Mouse (Mus musculus): Measurements from ENCODE around the gene Capzb.

Gene Capzb

GRCm38 (mm10) chr4:139192499-139193175 lies at the start of gene Capzb:
TSS of gene Capzb (plus strand) at chr4:139192899.
- DNase-seq (ENCODE audit: low spot score), result peak; percentile 96

GRCm38 (mm10) chr4:139142985-139143384 lies 49.7 kb upstream of the Capzb start:
- no peak for DNase-seq (ENCODE audit: low spot score)

DNA sequence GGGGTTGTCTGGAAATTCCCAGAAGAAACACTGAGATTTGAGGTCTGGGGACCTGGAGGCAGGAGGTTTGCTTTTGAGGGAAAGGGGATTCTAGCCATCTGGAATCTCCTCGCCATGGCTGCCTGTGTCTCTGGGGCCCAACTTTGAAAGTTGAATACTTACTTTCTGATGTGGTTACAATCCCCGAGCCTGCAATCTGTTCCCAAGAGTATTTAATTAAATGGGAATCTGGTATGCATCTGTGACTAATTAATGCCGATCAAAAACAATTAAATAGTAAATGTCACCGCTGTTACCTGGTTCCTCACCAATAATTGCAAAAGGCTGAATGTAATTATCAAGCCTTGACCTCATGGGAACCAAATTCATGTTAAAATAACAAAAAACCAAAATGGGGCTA lies 48.1 kb upstream of the Capzb start:
- no peak for DNase-seq (ENCODE audit: low spot score)

DNA sequence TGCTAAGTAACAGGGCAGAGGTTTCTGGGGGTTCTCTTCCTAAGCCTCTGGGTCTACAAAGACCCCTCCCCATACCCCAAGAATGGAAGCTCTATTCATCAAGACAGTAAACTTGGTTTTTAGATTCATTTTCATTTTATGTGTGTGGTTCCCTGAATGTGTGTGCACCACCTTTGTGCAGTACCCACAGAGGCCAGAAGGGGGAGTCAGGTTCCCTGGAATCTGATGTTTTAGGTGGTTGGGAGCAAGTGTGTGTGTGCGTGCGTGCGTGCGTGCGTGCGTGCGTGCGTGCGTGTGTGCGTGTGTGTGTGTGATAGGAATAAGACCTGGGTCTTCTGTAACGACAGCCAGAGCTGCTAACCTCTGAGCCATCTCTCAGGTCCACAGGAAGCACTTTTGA lies 47.5 kb upstream of the Capzb start:
- DNase-seq (ENCODE audit: low spot score), result no peak

GRCm38 (mm10) chr4:139146760-139147159 lies 45.9 kb upstream of the Capzb start:
- no peak for DNase-seq (ENCODE audit: low spot score)

DNA sequence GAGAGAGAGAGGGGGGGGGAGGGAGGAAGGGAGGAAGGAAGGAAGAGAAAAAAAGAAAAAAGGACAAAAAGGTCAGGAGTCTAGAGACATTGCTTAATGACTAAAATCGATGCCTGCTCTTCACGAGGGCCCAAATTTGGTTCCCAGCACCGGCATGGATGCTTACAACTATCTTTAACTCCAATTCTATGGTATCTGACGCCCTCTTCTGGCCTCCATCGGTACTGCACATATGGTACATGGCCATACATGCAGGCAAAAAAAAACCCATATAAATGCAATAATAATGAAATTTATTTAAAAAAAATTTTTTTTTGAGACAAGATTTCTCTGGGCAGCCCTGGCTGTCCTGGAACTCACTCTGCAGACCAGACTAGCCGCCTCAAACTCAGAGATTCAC lies 41.3 kb upstream of the Capzb start:
- DNase-seq (ENCODE audit: low spot score), result no peak

GRCm38 (mm10) chr4:139154576-139155307 lies 38.0 kb upstream of the Capzb start:
- no peak for DNase-seq (ENCODE audit: low spot score)

DNA sequence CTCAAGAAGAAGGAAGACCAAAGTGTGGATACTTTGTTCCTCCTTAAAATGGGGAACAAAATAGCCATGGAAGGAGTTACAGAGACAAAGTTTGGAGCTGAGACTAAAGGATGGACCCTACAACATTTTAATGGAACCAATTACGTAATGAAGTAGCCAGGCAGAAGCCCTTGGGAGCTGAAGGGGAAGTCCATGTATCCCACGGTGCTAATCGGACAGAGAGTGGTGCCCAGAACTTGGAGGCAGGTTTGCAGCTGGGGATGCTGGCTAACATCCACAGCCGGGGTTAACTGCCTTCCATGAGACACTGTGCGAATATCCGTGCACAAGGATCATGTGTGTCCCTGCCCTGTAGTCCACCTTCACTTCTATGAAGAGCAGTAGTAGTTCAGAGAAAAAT lies 36.2 kb upstream of the Capzb start:
- no peak for DNase-seq (ENCODE audit: low spot score)

DNA sequence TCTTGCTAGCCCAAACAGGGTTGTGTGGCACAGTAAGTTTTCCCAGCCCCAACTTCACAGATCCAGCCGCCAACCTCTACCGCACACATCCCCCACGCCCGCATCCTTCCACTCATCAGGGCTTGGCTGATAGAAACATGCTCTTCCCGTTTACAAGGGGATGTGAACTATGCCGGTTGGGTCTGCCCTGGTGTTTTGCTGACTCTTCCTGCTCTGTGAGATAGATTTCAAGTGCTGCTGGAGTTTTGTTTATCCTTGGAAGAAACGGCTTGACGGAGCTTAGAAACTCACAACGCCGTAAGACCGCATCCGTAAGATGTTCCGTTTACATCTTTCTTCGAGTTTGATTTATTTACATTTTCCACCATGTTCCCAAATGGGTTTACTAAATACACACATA lies 34.3 kb upstream of the Capzb start:
- DNase-seq (ENCODE audit: low spot score), result no peak

DNA sequence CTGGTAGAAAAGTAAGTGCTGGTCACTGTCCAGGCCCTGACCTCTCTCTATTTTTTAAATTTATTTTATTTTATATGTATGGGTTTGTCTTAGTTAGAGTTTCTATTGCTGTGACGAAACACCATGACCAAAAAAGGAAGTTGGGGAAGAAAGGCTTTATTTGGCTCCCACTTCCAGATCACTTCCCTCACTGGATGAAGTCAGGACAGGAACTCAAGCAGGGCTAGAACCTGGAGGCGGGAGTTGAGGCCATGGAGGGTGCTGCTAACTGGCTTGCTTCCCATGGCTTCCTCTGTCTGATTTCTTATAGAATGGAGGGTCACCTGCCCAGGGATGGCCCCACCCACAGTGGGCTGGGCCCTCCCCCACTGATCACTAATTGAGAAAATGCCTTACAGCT lies 31.6 kb upstream of the Capzb start:
- no peak for DNase-seq (ENCODE audit: low spot score)

DNA sequence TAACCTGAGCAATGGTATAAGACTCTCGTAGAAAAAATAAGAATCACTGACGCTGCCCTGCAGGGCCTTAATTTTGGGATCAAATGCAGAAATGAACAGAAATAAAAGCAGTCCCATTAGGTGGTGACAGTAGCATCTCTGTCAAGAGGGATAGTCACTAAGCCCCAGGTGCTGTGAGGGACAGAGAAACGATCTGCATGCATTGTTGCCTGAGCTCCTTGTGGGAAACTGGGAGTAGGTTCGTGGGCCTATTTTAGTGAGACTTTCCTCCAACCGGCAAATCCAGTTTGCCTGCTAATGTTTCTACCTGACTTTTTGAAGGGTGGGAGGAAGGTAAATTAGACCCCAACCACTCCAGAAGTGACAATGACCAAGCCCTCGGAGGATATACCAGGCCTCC lies 28.6 kb upstream of the Capzb start:
- DNase-seq (ENCODE audit: low spot score), result no peak

DNA sequence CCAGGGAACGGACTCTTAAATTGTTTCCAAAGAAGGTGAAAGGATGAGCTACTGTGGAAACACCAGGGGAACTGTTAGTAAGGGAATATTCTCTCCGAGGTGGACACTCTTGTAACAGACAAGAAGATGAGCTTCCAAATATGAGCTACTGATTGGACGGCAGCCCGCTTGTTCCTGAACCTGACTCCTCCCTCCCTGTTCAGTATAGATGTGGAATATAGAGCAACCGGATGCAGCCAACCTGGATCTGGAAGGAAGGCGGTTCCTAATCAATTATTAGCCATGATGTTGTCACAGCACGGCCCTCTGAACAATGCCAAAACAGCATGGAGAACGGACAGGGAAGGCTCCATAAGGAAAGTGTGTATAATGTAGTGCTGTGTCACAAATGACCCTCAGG lies 27.4 kb upstream of the Capzb start:
- no peak for DNase-seq (ENCODE audit: low spot score)

DNA sequence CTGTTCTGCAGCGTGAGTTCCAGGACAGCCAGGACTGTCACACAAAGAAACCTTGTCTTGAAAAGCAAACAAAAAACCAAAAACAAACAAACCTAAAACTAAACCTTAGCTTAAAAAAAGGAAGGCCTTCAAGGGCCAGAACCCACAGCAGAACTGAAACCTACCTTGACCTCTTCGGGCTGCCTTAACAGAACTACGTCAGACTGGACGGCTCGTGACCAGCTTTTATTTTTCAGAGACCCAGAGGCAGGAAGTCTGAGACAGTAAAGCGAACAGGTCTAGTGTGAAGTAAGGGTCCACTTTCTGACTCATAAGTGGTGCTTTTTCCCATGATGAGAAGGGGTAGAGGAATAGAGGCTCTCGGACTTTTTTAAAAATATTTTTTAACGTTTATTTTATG lies 26.5 kb upstream of the Capzb start:
- DNase-seq (ENCODE audit: low spot score), result no peak

GRCm38 (mm10) chr4:139167107-139167506 lies 25.6 kb upstream of the Capzb start:
- DNase-seq (ENCODE audit: low spot score), result no peak

DNA sequence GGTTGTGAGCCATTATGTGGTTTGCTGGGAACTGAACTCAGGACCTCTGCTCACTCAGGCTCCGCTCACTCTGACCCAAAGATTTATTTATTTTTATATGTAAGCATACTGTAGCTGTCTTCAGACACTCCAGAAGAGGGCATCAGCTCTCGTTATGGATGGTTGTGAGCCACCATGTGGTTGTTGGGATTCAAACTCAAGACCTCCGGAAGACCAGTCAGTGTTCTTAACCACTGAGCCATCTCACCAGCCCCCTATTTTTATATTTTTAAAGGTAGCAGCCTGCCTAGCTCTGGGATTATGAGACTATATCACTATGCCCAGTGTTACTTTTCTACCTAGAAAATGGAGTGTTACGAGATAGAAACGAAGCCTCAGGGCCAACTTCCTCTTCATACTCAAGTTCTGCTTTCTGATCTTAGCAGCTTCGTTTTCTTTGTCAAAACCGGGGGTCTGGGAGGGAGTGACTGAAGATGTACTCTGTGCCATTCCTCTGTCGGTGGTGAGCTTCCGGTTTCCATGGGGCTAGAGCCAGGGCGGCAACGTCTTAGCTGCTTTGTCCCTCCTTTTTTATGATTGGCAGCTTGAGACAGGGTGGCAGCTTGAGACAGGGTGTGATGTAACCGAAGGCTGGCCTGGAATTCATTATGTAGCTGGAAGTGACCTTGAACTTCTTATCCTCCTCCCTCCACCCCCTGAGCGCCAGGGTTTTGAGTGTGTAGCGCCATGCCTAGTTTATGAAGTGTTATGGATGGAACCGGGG lies 23.5 kb upstream of the Capzb start:
- DNase-seq (ENCODE audit: low spot score), result no peak

- DNase-seq (ENCODE audit: low spot score), result no peak
These were observed 22.9 kb upstream of the Capzb start for GRCm38 (mm10) chr4:139169748-139170279.

DNA sequence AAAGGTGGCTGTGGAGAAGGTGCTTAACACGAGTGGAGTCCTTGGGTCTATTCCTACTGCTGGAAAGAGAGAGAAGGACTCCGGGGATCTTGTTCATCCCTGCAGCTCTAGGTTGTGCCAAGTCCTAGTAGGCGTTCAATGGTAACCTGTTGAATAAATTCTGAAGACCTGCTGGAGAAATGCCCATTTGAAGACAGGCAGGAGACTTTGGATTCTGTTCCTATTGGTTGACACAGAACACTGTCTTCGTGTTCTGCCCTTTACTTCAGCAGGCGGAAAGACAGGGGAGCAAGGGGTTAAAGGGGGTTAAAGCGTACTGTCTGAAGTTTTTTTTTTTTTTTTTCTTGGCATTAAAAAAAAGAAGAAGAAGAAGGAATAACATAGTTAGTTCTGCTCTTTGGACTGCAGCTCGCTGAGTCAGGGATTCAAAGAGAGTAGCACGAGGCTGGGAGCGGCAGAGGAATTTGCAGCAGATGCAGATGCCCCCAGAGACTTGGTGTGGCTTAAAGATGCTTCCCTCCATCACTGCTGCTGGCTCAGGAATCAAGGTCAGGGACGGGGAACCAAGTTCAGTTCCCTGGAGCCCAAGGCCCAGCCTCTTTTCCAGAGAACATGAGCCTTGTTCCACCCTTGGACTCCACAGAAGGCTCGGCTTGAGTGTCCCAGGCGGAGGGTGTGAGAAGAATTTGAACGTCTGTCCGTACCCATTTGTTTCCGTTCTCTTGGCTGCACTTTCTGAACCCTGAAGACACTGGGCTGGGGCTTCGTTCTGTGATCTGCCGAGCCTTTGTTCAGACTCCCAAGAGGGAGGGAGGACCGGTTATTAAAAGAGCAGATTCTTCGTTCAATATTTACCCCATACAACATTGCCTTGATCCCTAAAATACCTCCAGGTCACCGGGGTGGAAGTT lies 17.4 kb upstream of the Capzb start:
- no peak for DNase-seq (ENCODE audit: low spot score)

- DNase-seq (ENCODE audit: low spot score), result no peak
These were observed 16.7 kb upstream of the Capzb start for GRCm38 (mm10) chr4:139176023-139176422.

- no peak for DNase-seq (ENCODE audit: low spot score)
These were observed 14.8 kb upstream of the Capzb start for GRCm38 (mm10) chr4:139177921-139178320.

- DNase-seq (ENCODE audit: low spot score), result no peak
These were observed 14.3 kb upstream of the Capzb start for GRCm38 (mm10) chr4:139178377-139178776.

GRCm38 (mm10) chr4:139179218-139179617 lies 13.5 kb upstream of the Capzb start:
- DNase-seq (ENCODE audit: low spot score), result no peak
